In genomic region chr10:8541514-8541913, GRCm38 (mm10) we compare ENCODE assay signal across 18 mouse cellular contexts. TPM values are rescaled to one million over a fixed set of nuclear protein-coding genes. Genes with fewer than 3 reads are reported as not detected.
DNase-seq lines count a peak whose midpoint lies in the region; ATAC-seq lines count a peak whose summit lies in the region.
"Had no signal": no experiment of that assay in that cellular context is flagged by ENCODE, and none has a peak within 500 bp of the region (broad histone marks: within the 10 kb centered on the region; RNA-seq: fewer than 3 reads in every experiment).

No protein-coding gene starts in this region.

- no peak overlapping the region for H3K27ac ChIP-seq in limb, embryonic 11.5 days (replicated peaks; ENCODE audit: low read depth, low read length)
- H3K27ac ChIP-seq in limb, embryonic 10.5 days, result no peak overlapping the region
- H3K27ac ChIP-seq in embryonic facial prominence, embryonic 14.5 days (replicated peaks; ENCODE audit: low read depth, low read length), result no peak overlapping the region
- H3K27ac ChIP-seq in midbrain, embryonic 13.5 days, result no peak overlapping the region
- H3K27ac ChIP-seq: embryonic facial prominence, embryonic 13.5 days; forebrain, embryonic 13.5 days; hindbrain, embryonic 10.5 days; hindbrain, embryonic 14.5 days had no signal

- no peaks in the 10 kb centered on the region for H3K27me3 ChIP-seq in limb, embryonic 11.5 days (ENCODE audit: control insufficient read depth, insufficient read depth, low read length)
- H3K27me3 ChIP-seq in limb, embryonic 10.5 days (ENCODE audit: low read depth, poor library complexity, severe bottlenecking), result no peaks in the 10 kb centered on the region
- no peaks in the 10 kb centered on the region for H3K27me3 ChIP-seq in embryonic facial prominence, embryonic 14.5 days (replicated peaks; ENCODE audit: control insufficient read depth, insufficient read depth, low read length)
- no peaks in the 10 kb centered on the region for H3K27me3 ChIP-seq in midbrain, embryonic 13.5 days
- H3K27me3 ChIP-seq: embryonic facial prominence, embryonic 13.5 days; forebrain, embryonic 13.5 days; heart, embryonic 12.5 days had no signal

- H3K4me2 ChIP-seq in limb, embryonic 11.5 days (ENCODE audit: low read depth, severe bottlenecking), result no peak overlapping the region
- H3K4me2 ChIP-seq in embryonic facial prominence, embryonic 14.5 days (ENCODE audit: low read depth, low read length), result no peak overlapping the region
- H3K4me2 ChIP-seq in midbrain, embryonic 13.5 days (replicated peaks), result no peak overlapping the region
- H3K4me2 ChIP-seq: embryonic facial prominence, embryonic 13.5 days; forebrain, embryonic 13.5 days; heart, embryonic 12.5 days; hindbrain, embryonic 14.5 days had no signal

- no peak overlapping the region for H3K4me3 ChIP-seq in limb, embryonic 11.5 days (ENCODE audit: low read depth, low read length)
- no peak overlapping the region for H3K4me3 ChIP-seq in limb, embryonic 10.5 days
- no peak overlapping the region for H3K4me3 ChIP-seq in embryonic facial prominence, embryonic 14.5 days (ENCODE audit: low read depth, low read length)
- no peak overlapping the region for H3K4me3 ChIP-seq in midbrain, embryonic 13.5 days (replicated peaks)
- H3K4me3 ChIP-seq: embryonic facial prominence, embryonic 13.5 days; forebrain, embryonic 13.5 days; heart, embryonic 12.5 days; hindbrain, embryonic 10.5 days had no signal

- no peaks in the 10 kb centered on the region for H3K36me3 ChIP-seq in limb, embryonic 11.5 days (ENCODE audit: control insufficient read depth, insufficient read depth, low read length)
- no peaks in the 10 kb centered on the region for H3K36me3 ChIP-seq in limb, embryonic 10.5 days
- no peaks in the 10 kb centered on the region for H3K36me3 ChIP-seq in embryonic facial prominence, embryonic 14.5 days (ENCODE audit: control insufficient read depth, insufficient read depth, low read length)
- H3K36me3 ChIP-seq in midbrain, embryonic 13.5 days, result no peaks in the 10 kb centered on the region
- H3K36me3 ChIP-seq: embryonic facial prominence, embryonic 13.5 days; heart, embryonic 12.5 days; hindbrain, embryonic 10.5 days had no signal

- WGBS in limb, embryonic 11.5 days, result 0% methylated on average over 1 of the region's 1 CpGs
- WGBS in limb, embryonic 10.5 days, result 4% methylated on average over 1 of the region's 1 CpGs
- 0% methylated on average over 1 of the region's 1 CpGs for WGBS in embryonic facial prominence, embryonic 14.5 days
- 9% methylated on average over 1 of the region's 1 CpGs for WGBS in midbrain, embryonic 13.5 days

- DNase-seq in embryo, embryonic 10.5 days (ENCODE audit: low spot score), result peak; percentile 23
- no peak for DNase-seq in embryo, embryonic 9.5 days (ENCODE audit: extremely low spot score)
- peak; percentile 25 for DNase-seq in limb, embryonic 11.5 days (ENCODE audit: low spot score)
- DNase-seq in limb, embryonic 10.5 days (ENCODE audit: low spot score), result no peak
- peak; percentile 76 for DNase-seq in 3T3-L1 (ENCODE audit: low read depth, low spot score)
- DNase-seq in embryonic facial prominence, embryonic 14.5 days (ENCODE audit: low spot score), result peak; percentile 55
- DNase-seq: adrenal gland, postnatal 10 days; cerebellum, adult 11 months; cerebellum, adult 8-10 months; cerebellum, postnatal 14 days; forebrain, postnatal 0 days; gastrocnemius, postnatal 14 days had no signal

- ATAC-seq in limb, embryonic 11.5 days (ENCODE audit: insufficient number of reproducible peaks, low FRiP score, low TSS enrichment, low read depth), result no peak
- 0 out of 2 replicates have a peak, but pooled peaks have one; percentile 15 for ATAC-seq in embryonic facial prominence, embryonic 14.5 days (ENCODE audit: low read depth)
- no peak for ATAC-seq in midbrain, embryonic 13.5 days
- ATAC-seq: forebrain, embryonic 13.5 days; forebrain, postnatal 0 days had no signal

- no peaks in the 10 kb centered on the region for H3K9me3 ChIP-seq in limb, embryonic 11.5 days (ENCODE audit: control insufficient read depth, low read length)
- no peaks in the 10 kb centered on the region for H3K9me3 ChIP-seq in limb, embryonic 10.5 days (replicated peaks)
- no peaks in the 10 kb centered on the region for H3K9me3 ChIP-seq in embryonic facial prominence, embryonic 14.5 days (ENCODE audit: control insufficient read depth, low read length)
- no peaks in the 10 kb centered on the region for H3K9me3 ChIP-seq in midbrain, embryonic 13.5 days
- H3K9me3 ChIP-seq: embryonic facial prominence, embryonic 13.5 days; forebrain, embryonic 13.5 days; heart, embryonic 12.5 days; hindbrain, embryonic 10.5 days had no signal

- H3K4me1 ChIP-seq in limb, embryonic 11.5 days (ENCODE audit: control insufficient read depth, insufficient read depth, low read length), result no peaks in the 10 kb centered on the region
- peaks cover 4% of the 10 kb centered on the region; the same call in 1 of the 2 replicates for H3K4me1 ChIP-seq in limb, embryonic 10.5 days
- no peaks in the 10 kb centered on the region for H3K4me1 ChIP-seq in embryonic facial prominence, embryonic 14.5 days (ENCODE audit: control insufficient read depth, insufficient read depth, low read length)
- peaks cover 3% of the 10 kb centered on the region for H3K4me1 ChIP-seq in midbrain, embryonic 13.5 days (replicated peaks)
- H3K4me1 ChIP-seq: heart, embryonic 12.5 days had no signal

- no peak overlapping the region for H3K9ac ChIP-seq in limb, embryonic 11.5 days (ENCODE audit: low read length)
- H3K9ac ChIP-seq in embryonic facial prominence, embryonic 14.5 days (ENCODE audit: low read depth, low read length), result no peak overlapping the region
- H3K9ac ChIP-seq in midbrain, embryonic 13.5 days (replicated peaks), result no peak overlapping the region
- H3K9ac ChIP-seq: embryonic facial prominence, embryonic 13.5 days; forebrain, embryonic 13.5 days; forebrain, postnatal 0 days; heart, embryonic 12.5 days; hindbrain, embryonic 14.5 days had no signal

RNA-seq across cellular contexts. Expression of gene Ust, which starts 22.9 kb away (rescaled TPM):
- 5.9 and 6.4 TPM in 2 replicates for polyA plus RNA-seq in limb, embryonic 11.5 days (2014; fragmentation: Nextera tagmentation; extraction: Ambion mirVana)
- polyA plus RNA-seq in limb, embryonic 10.5 days (2016; fragmentation: Nextera tagmentation; extraction: Ambion mirVana), result 3.0 and 3.5 TPM in 2 replicates
- polyA plus RNA-seq in embryonic facial prominence, embryonic 14.5 days (2014; fragmentation: Nextera tagmentation; extraction: Ambion mirVana), result 10.8 and 11.2 TPM in 2 replicates
- polyA plus RNA-seq in midbrain, embryonic 13.5 days (2015; fragmentation: Nextera tagmentation; extraction: Ambion mirVana), result 2.6 and 2.7 TPM in 2 replicates

Comparison
In these comparisons a context has a peak if more than half of its experiments do, and no peak if none do; other contexts are left out.
1. DNase-seq: peak in embryo, embryonic 10.5 days (single experiment), limb, embryonic 11.5 days (single experiment), 3T3-L1 (single experiment) and embryonic facial prominence, embryonic 14.5 days (single experiment); none in embryo, embryonic 9.5 days (single experiment) and limb, embryonic 10.5 days (single experiment).